Mouse (Mus musculus): ENCODE measurements around the gene Trim38.

Gene Trim38

DNA sequence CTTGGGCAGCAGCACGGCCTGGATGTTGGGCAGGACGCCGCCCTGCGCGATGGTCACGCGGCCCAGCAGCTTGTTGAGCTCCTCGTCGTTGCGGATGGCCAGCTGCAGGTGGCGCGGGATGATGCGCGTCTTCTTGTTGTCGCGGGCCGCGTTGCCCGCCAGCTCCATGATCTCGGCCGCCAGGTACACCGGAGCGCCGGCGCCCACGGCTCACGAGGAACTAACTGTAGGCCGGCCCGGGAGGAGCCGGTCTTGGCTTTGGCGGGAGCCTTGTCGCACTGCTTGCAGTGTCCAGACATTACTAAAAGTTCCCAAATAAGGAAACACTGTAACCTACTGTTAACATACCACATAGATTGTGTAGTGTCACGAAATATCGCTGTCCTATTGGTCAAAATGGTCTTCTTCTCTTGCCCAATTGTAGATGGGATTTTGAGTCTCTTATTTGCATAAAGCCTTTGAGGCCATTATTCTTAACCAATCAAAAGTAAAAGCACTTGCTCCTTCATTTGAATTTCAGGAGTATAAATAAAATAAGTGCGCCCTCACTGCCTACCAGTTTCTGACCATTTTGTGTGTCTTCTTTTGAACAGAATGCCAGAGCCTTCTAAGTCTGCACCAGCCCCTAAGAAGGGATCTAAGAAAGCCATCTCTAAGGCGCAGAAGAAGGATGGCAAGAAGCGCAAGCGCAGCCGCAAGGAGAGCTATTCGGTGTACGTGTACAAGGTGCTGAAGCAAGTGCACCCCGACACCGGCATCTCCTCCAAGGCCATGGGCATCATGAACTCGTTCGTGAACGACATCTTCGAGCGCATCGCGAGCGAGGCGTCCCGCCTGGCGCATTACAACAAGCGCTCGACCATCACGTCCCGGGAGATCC lies 23.3 kb upstream of the Trim38 start, which contains the start of gene Hist1h2bb:
TSS of gene Hist1h2bb (plus strand) at position 534 of the 880 bp plus-strand sequence.
- DNase-seq (ENCODE audit: low read depth) = peak; percentile 91

DNA sequence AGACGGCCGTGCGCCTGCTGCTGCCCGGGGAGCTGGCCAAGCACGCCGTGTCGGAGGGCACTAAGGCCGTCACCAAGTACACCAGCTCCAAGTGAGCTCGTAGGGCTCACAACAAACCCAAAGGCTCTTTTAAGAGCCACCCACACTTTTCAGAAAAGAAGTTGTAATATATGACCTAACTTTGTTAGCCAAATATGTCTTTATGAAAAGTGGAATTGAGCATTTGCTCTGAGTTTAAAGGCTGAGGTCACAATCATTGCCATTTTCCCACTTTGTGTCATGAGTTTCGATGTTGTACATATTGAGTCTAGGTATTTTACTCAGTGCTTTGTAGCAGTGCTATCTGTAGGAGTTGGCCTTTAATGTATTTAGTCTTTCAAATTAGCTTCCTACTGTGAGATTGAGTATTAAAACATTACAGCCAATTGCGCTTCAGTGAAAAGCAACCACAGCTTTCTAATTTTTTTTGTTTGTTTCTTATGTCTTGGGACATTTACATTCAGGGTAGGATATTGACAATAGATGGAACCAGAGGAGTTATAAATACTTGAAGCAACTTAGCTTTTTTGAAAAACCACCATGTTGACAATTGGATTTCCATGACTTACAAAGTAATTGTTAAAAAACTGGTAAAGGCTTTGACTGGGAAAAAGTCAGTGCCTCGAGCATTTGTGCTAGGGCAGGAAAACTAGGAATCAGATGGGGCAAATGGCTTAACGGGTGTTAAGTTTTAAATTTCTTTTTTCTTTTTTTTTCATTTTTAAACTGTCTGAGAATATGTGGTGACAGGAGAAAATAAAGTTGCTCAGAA lies 22.4 kb upstream of the Trim38 start:
- DNase-seq (ENCODE audit: low read depth) = peak; percentile 47

DNA sequence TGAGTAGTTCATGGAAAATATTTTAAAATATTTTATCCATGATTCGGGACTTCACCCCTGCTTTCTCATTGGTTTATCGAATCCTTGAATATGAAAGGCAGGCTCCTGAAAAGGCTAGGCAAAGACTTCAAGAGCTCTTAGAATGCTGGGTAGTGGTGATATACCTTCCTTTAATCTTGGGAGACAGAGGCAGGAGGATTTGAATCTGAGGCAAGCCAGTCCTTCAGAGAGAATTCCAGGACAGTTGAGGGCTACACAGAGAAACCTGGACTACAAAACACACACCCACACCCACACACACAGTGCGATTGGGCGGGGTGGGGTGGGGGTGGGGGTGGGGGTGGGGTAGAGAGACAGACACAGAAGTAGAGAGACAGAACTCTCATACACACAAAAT lies 21.8 kb upstream of the Trim38 start:
- DNase-seq (ENCODE audit: low read depth) = no peak

DNA sequence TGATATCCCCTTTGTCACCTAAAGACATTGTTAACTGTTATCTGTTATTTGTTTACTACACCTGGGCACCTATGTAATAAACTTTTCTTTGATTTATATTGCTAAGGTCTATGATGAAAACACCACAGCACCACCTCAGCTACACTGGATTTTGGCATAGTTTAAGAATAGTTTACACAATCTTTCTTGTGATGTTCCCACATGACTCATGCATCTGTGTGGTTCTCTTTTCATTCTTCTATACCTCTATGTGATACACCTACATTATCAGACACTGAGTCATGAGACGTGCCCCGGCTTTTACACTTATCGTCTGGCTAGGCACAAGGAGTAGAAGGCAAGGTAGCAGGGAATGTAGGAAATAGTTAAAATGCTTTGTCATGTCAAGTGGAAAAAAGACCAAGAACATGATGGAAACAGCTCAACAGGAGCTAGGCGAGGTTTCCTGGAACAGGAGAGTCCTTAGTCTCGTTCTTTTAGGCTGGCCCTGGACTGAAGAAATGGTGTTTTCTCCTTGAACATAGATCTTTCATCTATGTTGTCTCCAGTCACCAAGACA lies 20.1 kb upstream of the Trim38 start:
- DNase-seq (ENCODE audit: low read depth) = no peak

DNA sequence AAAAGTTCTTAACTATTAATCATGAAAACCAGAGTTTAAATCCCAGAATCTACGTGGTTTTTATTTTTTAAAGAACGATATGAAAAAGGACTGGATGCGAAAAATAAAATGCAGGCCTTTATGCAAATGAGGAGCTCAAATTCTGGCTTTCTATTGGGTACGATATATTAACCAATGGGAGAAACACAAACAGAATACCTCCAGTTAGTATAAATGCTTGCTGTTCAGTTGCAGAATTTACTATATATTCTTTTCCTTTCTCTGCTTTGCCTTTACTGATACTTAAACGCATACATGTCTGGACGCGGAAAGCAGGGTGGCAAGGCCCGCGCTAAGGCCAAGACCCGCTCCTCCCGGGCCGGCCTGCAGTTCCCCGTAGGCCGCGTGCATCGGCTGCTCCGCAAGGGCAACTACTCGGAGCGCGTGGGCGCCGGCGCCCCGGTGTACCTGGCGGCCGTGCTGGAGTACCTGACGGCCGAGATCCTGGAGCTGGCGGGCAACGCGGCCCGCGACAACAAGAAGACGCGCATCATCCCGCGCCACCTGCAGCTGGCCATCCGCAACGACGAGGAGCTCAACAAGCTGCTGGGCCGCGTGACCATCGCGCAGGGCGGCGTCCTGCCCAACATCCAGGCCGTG lies 18.8 kb upstream of the Trim38 start, which contains the start of gene Hist1h2ab:
TSS of gene Hist1h2ab (plus strand) at position 288 of the 639 bp plus-strand sequence.
- peak; percentile 75 for DNase-seq (ENCODE audit: low read depth)

DNA sequence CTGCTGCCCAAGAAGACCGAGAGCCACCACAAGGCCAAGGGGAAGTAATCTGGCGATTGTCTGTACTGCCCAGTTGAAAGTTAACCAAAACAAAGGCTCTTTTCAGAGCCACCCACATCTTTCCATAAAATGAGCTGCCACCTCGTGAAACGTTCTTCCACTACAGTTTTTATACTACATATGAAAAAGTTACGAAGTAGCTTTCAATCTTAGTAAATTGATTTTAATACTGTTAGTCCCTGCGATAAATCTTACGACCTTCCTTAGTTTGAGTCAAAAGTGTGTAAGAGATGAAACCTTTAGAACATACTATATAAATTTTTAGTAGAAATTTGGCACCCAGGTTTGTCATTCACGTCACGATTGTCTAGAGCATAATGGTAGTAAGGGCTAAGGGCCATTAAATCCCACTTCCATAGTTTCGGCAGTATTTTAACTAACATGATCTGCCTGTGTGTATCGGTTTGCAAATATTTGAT lies 18.2 kb upstream of the Trim38 start:
- DNase-seq (ENCODE audit: low read depth) = peak; percentile 49

DNA sequence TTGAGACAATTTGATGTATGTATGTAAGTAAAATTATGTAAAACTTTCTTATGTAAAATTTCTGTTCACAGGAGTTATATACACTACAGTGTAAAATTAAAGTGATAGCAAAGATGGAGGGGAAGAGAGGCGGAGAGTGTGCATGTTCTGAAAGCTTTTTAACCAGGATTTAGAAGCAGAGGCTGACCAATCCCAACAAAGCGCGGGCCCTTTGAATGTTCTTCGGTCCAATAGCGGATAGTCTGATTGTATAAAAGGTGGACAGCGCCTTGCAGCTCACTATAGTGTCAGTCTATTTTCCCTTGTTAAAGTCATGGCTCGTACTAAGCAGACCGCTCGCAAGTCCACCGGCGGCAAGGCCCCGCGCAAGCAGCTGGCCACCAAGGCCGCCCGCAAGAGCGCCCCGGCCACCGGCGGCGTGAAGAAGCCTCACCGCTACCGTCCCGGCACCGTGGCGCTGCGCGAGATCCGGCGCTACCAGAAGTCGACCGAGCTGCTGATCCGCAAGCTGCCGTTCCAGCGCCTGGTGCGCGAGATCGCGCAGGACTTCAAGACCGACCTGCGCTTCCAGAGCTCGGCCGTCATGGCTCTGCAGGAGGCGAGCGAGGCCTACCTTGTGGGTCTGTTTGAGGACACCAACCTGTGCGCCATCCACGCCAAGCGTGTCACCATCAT lies 17.5 kb upstream of the Trim38 start, which contains the start of gene Hist1h3b:
TSS of gene Hist1h3b (plus strand) at position 201 of the 675 bp plus-strand sequence.
- peak; percentile 84 for DNase-seq (ENCODE audit: low read depth)

DNA sequence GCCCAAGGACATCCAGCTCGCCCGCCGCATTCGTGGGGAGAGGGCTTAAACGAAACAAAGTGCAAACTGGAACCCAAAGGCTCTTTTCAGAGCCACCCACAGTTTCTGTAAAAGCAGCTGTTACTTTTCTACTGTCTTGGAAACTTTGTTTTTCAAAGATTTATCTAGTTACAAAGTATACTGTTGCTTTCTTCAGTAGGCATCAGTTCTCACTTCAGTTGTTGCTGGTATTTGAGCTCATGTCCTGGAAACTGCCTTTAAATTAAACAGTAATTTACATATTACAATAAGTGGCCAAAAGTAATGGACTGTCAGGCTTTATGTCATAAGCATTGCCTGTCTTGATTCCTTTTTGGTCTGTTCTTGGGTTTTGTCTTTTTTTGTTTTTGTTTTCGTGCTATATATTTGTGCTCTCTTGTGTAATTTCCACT lies 17.0 kb upstream of the Trim38 start:
- DNase-seq (ENCODE audit: low read depth) = peak; percentile 34

DNA sequence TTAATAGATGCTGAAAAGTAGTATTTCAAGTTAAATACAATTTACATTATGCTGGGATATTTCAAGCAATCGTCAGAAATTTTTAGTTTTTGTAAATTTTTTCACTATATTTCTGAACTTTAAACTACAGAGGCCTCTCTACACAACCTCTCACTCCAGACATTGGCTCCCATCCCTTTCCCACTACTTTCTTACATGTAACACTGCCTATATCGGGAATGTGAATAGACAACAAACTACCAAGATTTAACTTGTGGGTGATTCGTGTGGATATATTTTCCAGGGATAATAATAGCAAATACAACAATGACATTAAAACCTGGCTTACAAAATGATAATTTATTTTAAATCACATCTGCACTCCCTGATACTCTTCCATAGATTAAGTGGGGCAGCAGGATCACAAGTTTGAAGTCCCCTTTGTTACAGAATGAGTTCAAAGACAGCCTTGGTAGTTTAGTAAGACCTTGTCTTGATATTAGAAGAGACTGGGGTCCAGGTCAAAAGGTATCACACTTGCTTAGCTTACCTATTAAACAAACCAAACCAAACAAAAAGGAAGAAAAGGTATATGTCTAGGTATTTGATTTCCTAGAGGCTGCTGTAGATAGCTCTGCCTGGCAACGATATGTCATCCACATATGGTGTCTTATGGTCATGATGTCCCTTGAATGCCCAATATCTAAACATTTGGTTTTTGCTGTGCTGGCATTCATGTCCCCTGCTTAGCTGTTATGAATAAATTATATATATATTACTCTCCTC lies 16.2 kb upstream of the Trim38 start:
- peak; percentile 3 for DNase-seq (ENCODE audit: low read depth)

DNA sequence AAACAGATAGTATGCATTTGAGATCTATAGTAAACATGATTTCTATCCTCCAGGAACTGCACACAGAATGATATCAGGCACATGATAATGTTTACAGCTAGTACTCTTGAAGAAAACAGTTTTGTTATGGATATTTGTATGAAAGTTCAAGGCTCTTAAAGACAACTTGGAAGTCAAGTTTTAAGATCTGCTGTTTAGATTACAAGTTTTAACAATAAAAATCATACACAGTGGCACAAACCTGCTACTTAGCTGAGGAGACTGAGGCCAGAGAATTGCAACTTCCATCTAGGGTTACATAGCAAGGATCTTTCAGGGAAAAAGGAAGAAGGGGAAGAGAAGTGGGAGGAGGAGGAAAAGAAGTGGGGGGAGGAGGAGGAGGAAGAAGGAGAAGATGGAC lies 14.7 kb upstream of the Trim38 start:
- no peak for DNase-seq (ENCODE audit: low read depth)

DNA sequence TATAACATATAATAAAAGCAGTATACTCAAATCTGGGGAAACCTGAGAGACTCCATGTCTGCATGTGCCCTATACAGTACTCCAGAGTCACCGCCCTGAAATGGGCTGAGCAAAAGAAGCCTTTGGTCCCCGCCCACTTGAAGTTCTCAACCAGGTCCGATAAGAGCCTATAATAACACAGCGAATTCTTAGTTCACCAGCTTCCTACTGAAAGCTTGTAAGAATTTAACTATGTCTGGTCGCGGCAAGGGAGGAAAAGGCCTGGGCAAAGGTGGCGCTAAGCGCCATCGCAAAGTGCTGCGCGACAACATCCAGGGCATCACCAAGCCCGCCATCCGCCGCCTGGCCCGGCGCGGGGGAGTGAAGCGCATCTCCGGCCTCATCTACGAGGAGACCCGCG lies 12.9 kb upstream of the Trim38 start, which contains the start of gene Hist1h4b:
TSS of gene Hist1h4b (plus strand) at position 224 of the 400 bp plus-strand sequence.
- peak; percentile 94 for DNase-seq (ENCODE audit: low read depth)

DNA sequence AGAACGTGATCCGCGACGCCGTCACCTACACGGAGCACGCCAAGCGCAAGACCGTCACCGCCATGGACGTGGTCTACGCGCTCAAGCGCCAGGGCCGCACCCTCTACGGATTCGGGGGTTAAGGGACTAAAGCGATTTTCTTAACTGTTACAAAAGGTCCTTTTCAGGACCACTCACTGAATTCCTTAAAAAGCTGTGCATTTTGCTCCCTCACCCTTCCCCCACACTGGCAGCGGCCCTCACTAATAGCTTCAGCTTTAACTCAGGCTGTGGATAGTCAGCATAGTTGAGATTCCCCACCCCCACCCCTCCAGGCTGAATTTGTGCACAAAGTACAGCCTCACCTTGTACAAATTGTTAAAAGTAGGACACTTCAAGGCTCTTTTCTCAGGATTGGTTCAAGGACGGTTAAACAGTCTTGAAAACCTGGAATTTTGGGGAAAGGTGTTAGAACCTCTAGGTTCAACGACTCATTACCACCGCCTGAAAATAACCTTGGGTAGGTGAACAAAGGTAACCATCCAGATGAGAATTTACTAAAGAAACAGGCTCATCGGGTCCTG lies 12.4 kb upstream of the Trim38 start:
- peak; percentile 59 for DNase-seq (ENCODE audit: low read depth)

DNA sequence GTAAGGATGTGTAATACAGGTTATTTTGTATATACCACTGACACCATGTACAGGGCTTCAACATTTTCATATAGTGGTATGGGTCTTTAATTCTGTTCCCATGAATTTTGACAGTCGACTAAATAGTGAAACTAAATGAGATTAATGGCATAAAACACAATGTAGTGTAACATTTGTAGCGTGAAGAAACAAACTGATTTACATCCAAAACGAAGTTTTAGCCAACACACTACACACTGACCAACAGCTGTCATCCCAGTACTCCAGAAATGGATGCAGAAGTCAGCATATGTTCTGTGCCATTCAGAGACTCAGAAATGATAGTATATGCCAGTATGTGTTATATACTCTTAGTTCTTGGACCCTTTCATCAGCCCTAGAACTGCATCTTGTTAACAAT lies 11.8 kb upstream of the Trim38 start:
- DNase-seq (ENCODE audit: low read depth) = no peak

DNA sequence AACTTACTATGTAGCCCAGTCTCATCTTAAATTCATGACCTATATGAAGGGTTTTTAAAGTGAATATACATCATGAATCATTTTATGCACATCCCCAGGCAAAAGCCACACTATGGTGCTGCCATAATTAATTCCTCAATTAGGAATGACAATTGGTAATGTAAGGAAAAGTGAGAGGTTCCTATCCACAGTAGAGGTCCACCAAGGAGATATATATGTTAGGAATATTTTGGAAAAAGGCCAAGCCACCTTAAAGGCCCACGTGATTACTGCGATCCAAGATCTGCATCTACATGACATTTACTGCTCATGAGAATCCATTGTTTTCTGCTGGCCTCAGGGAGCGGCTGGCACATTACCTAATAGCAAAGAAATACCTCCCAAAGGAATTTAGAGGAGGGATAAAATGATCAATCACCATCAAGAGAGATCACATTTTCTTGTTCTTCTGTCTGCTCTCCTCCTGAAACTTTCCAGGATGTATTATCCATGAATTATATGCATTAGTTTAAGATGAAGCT lies 10.4 kb upstream of the Trim38 start:
- DNase-seq (ENCODE audit: low read depth) = peak; percentile 4

DNA sequence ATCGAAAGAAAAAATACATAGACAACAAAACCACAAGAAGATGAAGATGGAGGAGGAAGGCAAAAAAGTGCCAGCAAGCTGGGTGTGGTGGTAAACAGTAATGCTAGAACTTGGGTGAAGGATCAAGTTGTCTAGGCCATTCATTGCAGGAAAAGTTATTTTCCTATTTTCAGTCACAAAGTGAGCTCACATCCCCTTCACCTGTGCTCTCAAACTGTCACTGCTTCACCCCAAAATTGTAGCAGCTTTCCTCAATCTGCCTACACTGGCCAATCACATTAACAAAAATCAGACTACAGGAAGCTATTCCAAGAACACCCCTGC lies 9.8 kb upstream of the Trim38 start:
- no peak for DNase-seq (ENCODE audit: low read depth)

DNA sequence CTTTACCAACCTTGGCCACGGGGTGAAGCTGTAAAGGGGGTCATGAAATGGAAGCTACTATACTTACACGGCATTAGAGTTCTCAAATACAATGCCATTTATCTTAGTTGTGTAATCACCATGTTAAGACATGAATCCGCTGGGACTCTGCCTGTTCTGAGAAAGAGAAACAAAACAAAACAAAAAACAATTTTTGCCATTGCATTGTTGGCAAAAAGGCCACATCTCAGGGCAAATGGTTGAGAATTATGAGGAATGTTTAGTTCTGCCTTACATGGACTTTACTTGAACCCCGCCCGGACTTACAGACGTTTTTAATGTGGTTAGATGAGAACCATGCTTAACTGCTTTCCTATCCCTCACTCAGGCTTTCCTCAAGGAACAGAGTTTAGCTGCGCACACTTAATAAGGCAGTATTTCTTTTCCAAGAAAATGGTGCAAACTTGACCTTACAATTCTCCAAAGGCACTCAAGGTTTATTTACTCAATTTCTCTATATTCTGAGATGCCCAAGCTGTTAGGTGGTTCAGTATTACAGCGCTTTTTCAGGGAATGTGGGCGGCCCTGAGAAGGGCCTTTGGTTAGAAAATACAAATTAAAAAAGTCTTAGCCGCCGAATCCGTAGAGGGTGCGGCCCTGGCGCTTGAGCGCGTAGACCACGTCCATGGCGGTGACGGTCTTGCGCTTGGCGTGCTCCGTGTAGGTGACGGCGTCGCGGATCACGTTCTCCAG lies 9.3 kb upstream of the Trim38 start:
- DNase-seq (ENCODE audit: low read depth) = peak; percentile 52

DNA sequence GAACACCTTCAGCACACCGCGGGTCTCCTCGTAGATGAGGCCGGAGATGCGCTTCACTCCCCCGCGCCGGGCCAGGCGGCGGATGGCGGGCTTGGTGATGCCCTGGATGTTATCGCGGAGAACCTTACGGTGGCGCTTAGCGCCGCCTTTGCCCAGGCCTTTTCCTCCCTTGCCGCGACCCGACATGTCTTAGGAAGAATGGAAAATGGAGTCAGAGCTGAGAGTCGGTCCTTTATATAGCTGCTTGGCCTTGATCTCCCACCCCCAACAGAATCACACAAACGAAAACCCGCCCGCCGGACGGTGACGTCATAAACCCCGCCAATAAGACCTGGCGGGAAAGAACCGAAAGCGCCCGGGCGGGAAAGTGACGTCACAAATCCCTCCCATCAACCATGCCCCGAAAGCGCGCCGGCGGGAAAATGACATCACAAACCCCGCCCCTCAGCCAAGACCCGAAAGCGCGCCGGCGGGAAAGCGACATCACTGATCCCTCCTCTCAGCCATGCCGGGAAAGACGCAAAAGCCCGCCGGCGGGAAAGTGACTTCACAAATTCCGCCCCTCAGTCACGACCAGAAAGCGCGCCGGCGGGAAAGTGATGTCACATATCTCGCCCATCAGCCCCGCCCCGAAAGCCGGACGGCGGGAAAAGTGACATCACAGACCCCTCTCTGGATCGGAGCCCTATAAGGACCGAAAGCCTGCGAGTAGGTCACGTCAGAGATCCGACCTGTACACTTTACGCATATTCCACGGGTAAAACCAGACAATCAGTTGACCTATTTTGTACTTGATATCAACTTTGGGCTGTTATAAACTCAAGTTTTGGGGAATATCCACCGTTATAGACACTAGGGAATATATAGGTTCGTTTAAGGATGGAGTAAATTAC lies 8.5 kb upstream of the Trim38 start, which contains the start of gene Hist1h4a:
TSS of gene Hist1h4a (minus strand) at position 259 of the 893 bp plus-strand sequence.
- peak; percentile 99 for DNase-seq (ENCODE audit: low read depth)
